Mouse (Mus musculus): ENCODE results near the gene Enpp6. TPM values are rescaled to one million over a fixed set of nuclear protein-coding genes. Genes with fewer than 3 reads are reported as not detected.
A peak's percentile ranks its signal among the peaks of the same experiment; 100 is the strongest.

Gene Enpp6
- polyA plus RNA-seq, 1 experiment from 2014 or later, result not detected

DNA sequence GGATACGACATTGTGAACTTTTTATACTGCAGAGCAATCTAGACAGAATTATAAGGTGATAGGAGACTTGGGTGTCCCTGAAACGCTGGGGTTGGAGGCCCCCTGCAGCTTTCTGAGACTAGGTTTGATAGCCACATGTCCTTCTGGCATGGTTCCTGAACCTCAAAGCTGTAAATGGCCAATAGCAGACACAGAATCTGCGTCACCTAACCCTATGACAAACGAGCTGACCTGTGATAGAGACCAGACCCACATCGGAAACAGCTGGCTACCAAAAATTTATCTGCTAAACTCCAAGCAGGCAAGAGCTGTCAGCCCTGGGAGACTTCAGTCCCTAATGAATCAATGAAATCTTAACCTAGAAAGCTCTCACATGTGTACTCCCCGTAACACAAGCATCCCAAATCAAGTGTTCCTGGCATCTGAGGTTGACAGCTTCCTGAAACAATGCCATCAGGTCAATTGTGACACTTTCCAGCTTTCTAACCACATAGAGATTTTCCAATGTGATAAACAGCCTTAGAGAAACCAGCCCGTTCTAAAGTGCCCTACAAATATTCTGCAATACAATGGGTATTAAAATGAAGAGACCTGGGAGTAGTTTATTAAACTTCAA lies 74.5 kb downstream of the Enpp6 start:
- no peak for DNase-seq
- no peak for ATAC-seq (ENCODE audit: low FRiP score, low TSS enrichment)
- Histone ChIP-seq H3K9ac (replicated peaks; ENCODE audit: low read length) (no peak overlapping the region), H3K36me3 (ENCODE audit: control insufficient read depth, insufficient read depth, low read length) (no peaks in the 10 kb centered on the region), H3K4me2 (ENCODE audit: low read length) (no peak overlapping the region), H3K4me1 (ENCODE audit: control insufficient read depth, insufficient read depth, low read length) (no peaks in the 10 kb centered on the region), H3K4me3 (replicated peaks; ENCODE audit: low read depth, low read length) (no peak overlapping the region), H3K27me3 (ENCODE audit: control insufficient read depth, insufficient read depth, low read length) (no peaks in the 10 kb centered on the region), H3K27ac (replicated peaks; ENCODE audit: low read depth, low read length) (no peak overlapping the region), H3K9me3 (ENCODE audit: control insufficient read depth, low read length) (no peaks in the 10 kb centered on the region)
- WGBS, result 81% methylated on average over 7 of the region's 7 CpGs

DNA sequence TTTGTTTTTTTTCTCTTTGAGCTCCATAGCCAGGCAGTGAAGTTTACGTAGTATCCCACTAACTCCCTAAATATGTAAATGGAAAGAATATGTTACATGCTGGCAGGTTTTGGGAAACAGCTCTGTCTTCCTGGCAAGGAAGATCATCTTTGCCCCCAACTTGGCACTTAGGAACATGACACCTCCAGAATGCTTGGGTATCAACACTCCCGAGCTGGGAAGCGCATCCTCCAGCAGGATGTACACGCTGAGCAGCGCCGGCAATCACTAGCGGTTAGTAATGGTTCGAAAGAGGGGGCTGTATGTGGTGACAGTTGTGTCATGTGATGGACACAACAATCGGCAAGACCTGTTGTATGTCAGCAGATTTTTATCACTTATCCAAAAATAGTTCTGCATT lies 80.4 kb downstream of the Enpp6 start:
- Histone ChIP-seq H3K9me3 (ENCODE audit: control insufficient read depth, low read length) (peaks cover 3% of the 10 kb centered on the region; the same call in 1 of the 2 replicates), H3K9ac (replicated peaks; ENCODE audit: low read length) (no peak overlapping the region), H3K27me3 (ENCODE audit: control insufficient read depth, insufficient read depth, low read length) (no peaks in the 10 kb centered on the region), H3K36me3 (ENCODE audit: control insufficient read depth, insufficient read depth, low read length) (no peaks in the 10 kb centered on the region), H3K27ac (replicated peaks; ENCODE audit: low read depth, low read length) (no peak overlapping the region), H3K4me1 (ENCODE audit: control insufficient read depth, insufficient read depth, low read length) (no peaks in the 10 kb centered on the region), H3K4me2 (ENCODE audit: low read length) (no peak overlapping the region), H3K4me3 (replicated peaks; ENCODE audit: low read depth, low read length) (no peak overlapping the region)
- DNase-seq, result no peak
- 94% methylated on average over 9 of the region's 9 CpGs for WGBS
- ATAC-seq (ENCODE audit: low FRiP score, low TSS enrichment), result no peak

DNA sequence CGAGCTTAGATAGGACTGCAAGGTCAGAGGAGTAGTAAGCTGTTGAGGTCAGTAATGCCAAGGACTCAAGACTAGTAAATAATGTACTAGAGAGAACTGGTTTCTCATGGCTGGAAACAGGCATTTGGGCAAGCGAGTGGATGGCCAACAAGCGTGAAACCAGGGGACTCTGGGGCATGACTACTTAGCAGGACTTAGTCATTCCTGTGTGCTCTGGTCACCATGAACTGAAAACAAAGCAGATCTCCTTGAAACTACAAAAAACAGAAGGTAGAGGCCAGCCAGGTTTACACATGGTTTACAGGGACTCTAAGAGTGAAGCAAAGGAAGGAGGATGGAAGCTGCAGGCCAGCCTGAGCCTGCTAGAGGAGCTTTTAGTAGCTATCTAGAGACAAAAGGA lies 82.9 kb downstream of the Enpp6 start:
- Histone ChIP-seq H3K4me2 (ENCODE audit: low read length) (no peak overlapping the region), H3K9ac (replicated peaks; ENCODE audit: low read length) (no peak overlapping the region), H3K27me3 (ENCODE audit: control insufficient read depth, insufficient read depth, low read length) (no peaks in the 10 kb centered on the region), H3K4me3 (replicated peaks; ENCODE audit: low read depth, low read length) (no peak overlapping the region), H3K4me1 (ENCODE audit: control insufficient read depth, insufficient read depth, low read length) (no peaks in the 10 kb centered on the region), H3K9me3 (ENCODE audit: control insufficient read depth, low read length) (peaks cover 13% of the 10 kb centered on the region), H3K36me3 (ENCODE audit: control insufficient read depth, insufficient read depth, low read length) (no peaks in the 10 kb centered on the region), H3K27ac (replicated peaks; ENCODE audit: low read depth, low read length) (no peak overlapping the region)
- ATAC-seq (ENCODE audit: low FRiP score, low TSS enrichment) (no peak), DNase-seq (no peak)
- 84% methylated on average over 3 of the region's 3 CpGs for WGBS

DNA sequence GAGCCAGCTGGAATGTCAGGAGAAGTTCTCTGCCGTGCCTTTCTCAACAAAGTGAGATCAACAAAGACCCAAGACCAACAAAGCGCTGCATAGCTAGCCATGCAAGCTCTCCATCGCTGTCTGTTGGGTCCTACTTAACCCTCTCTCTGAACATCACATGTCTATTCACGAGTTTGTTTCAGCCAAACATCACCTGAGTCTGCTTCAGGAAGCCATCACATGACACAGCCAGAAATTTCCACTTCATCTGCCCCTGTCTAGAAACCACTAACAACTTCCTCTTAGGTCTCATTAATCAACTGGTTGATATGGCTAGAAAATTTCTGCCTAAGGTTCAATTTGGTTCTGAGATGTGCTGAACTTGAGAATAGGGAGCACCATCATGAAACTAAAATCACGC lies 85.3 kb downstream of the Enpp6 start:
- Histone ChIP-seq H3K9ac (replicated peaks; ENCODE audit: low read length) (no peak overlapping the region), H3K27ac (replicated peaks; ENCODE audit: low read depth, low read length) (no peak overlapping the region), H3K4me2 (ENCODE audit: low read length) (no peak overlapping the region), H3K36me3 (ENCODE audit: control insufficient read depth, insufficient read depth, low read length) (no peaks in the 10 kb centered on the region), H3K27me3 (ENCODE audit: control insufficient read depth, insufficient read depth, low read length) (no peaks in the 10 kb centered on the region), H3K9me3 (ENCODE audit: control insufficient read depth, low read length) (peaks cover 13% of the 10 kb centered on the region), H3K4me1 (ENCODE audit: control insufficient read depth, insufficient read depth, low read length) (no peaks in the 10 kb centered on the region), H3K4me3 (replicated peaks; ENCODE audit: low read depth, low read length) (no peak overlapping the region)
- DNase-seq, result no peak
- ATAC-seq (ENCODE audit: low FRiP score, low TSS enrichment), result no peak
- 91% methylated on average over 5 of the region's 5 CpGs for WGBS

DNA sequence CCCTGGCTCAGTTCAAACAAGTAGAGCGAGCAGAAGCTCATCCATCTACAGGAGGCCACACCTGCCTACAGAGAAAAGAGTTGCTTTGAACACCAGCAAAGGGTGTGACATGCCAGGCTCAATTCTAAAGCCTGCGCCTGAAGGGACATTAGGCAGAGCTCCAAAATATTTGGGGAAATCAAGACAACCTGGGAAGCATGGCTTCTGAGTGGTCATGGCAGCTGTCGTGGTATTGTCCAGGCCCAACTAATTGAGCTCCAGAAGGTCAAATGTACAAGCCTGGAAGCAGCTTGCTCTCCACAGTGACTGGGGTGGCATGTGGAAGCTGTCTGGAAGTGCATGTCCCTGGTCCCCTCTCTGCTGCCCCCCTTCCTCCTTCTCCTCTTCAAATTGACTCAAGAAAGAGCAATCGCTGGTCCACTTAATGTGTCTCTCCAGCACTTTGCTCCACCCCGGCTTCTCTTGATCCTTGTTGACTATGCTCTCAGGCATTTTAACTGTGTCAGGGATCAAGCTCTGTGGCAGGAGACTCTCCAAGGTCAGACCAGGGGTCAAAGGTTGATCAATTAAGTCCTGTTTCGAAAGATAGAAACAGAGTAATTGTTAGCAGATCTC lies 89.4 kb downstream of the Enpp6 start:
- Histone ChIP-seq H3K9ac (replicated peaks; ENCODE audit: low read length) (no peak overlapping the region), H3K27me3 (ENCODE audit: control insufficient read depth, insufficient read depth, low read length) (no peaks in the 10 kb centered on the region), H3K36me3 (ENCODE audit: control insufficient read depth, insufficient read depth, low read length) (no peaks in the 10 kb centered on the region), H3K4me2 (ENCODE audit: low read length) (no peak overlapping the region), H3K4me1 (ENCODE audit: control insufficient read depth, insufficient read depth, low read length) (no peaks in the 10 kb centered on the region), H3K4me3 (replicated peaks; ENCODE audit: low read depth, low read length) (no peak overlapping the region), H3K27ac (replicated peaks; ENCODE audit: low read depth, low read length) (no peak overlapping the region), H3K9me3 (ENCODE audit: control insufficient read depth, low read length) (peaks cover 13% of the 10 kb centered on the region)
- ATAC-seq (ENCODE audit: low FRiP score, low TSS enrichment) (no peak), DNase-seq (no peak)
- WGBS, result 87% methylated on average over 6 of the region's 6 CpGs

DNA sequence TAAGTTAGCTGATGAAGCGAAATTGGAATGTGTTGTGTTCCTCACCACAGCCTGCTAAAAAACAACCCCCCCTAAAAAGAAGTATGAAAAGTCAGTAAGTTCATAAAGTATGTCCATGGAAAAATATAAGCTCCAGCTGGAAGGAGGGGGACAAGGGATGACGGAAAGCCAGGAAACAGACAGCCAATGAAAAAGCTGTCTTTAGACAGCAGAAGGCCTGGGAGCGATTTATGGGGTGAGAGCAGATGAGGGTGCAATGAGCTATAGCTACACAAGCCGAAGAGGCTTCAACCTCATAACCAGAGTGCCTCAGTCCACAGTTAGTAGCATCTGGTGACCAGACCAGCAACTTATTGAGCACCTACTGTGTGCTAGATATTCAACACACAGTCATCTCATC lies 93.3 kb downstream of the Enpp6 start:
- Histone ChIP-seq H3K9me3 (ENCODE audit: control insufficient read depth, low read length) (no peaks in the 10 kb centered on the region), H3K27me3 (ENCODE audit: control insufficient read depth, insufficient read depth, low read length) (no peaks in the 10 kb centered on the region), H3K27ac (replicated peaks; ENCODE audit: low read depth, low read length) (no peak overlapping the region), H3K9ac (replicated peaks; ENCODE audit: low read length) (no peak overlapping the region), H3K4me3 (replicated peaks; ENCODE audit: low read depth, low read length) (no peak overlapping the region), H3K4me1 (ENCODE audit: control insufficient read depth, insufficient read depth, low read length) (no peaks in the 10 kb centered on the region), H3K36me3 (ENCODE audit: control insufficient read depth, insufficient read depth, low read length) (no peaks in the 10 kb centered on the region), H3K4me2 (ENCODE audit: low read length) (no peak overlapping the region)
- WGBS, result 89% methylated on average over 4 of the region's 4 CpGs
- no peak for DNase-seq
- no peak for ATAC-seq (ENCODE audit: low FRiP score, low TSS enrichment)

DNA sequence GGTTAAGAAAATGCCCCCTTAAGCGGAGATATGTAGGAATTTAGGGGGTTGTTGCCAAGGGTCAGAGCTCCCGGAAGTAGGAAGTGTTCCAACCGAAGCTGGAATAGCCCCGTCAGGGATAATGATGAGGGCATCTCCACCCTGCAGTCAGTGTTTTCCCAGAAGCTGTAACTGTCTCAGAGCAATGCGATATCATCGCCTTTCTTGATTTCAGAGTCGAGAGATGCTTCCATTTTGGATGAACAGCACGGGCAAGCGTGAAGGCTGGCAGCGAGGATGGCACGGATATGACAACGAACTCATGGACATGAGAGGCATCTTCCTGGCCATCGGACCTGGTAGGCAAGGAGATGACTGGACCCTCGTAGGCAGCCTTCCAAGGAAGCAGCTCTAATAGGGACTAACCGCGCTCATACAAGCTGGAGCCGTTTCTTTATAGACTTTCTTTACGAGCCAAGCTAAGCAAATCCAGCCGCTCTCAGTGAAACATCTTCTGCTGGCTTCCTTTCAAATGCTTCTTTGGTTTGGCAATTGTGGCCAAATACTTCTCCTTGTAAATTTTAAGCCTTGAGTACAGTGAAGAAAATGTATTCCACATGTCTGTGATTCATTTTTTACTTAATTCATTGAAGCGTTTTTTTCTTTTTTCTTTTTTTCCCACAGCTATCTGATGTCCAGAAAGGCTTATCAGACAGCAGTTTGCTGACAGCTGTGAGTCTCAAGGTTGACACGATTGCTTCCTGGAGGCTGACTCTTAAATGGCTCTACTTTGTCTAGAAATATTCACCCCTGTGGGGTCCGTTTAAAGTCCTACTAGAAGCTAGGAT lies 95.7 kb downstream of the Enpp6 start:
- no peaks in the 10 kb centered on the region for H3K4me1 ChIP-seq (ENCODE audit: control insufficient read depth, insufficient read depth, low read length)
- WGBS, result 92% methylated on average over 22 of the region's 22 CpGs
- DNase-seq, result no peak

DNA sequence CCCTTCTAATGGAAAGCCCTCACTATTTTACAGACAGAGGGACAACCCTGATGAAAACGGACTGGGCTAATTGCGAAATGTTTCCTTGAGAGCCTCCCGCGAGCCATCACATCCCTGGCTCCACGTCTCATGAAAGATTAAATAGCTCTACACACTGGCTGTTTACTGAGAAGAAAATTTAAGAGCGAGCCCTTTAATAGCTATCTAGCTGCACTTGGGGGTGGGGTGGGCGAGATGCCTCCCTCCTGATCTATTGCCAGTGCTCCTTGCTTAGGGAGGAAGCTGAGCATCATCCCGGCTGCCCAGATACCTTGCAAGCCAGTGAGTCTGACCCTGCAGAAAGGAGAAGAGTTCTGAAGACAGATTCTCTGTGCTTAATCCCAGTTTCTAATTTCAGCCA lies 103.3 kb downstream of the Enpp6 start:
- Histone ChIP-seq H3K4me1 (ENCODE audit: control insufficient read depth, insufficient read depth, low read length) (no peaks in the 10 kb centered on the region), H3K9ac (replicated peaks; ENCODE audit: low read length) (no peak overlapping the region), H3K27ac (replicated peaks; ENCODE audit: low read depth, low read length) (no peak overlapping the region), H3K9me3 (ENCODE audit: control insufficient read depth, low read length) (no peaks in the 10 kb centered on the region), H3K4me3 (replicated peaks; ENCODE audit: low read depth, low read length) (no peak overlapping the region), H3K27me3 (ENCODE audit: control insufficient read depth, insufficient read depth, low read length) (no peaks in the 10 kb centered on the region), H3K4me2 (ENCODE audit: low read length) (no peak overlapping the region), H3K36me3 (ENCODE audit: control insufficient read depth, insufficient read depth, low read length) (no peaks in the 10 kb centered on the region)
- ATAC-seq (ENCODE audit: low FRiP score, low TSS enrichment) (no peak), DNase-seq (peak; percentile 8)
- WGBS, result 74% methylated on average over 8 of the region's 8 CpGs

More for the DNA sequence above, 95.7 kb downstream of the Enpp6 start:
- Histone ChIP-seq H3K9ac (replicated peaks; ENCODE audit: low read length) (no peak overlapping the region), H3K4me2 (ENCODE audit: low read length) (no peak overlapping the region), H3K27me3 (ENCODE audit: control insufficient read depth, insufficient read depth, low read length) (no peaks in the 10 kb centered on the region), H3K9me3 (ENCODE audit: control insufficient read depth, low read length) (no peaks in the 10 kb centered on the region), H3K27ac (replicated peaks; ENCODE audit: low read depth, low read length) (no peak overlapping the region), H3K36me3 (ENCODE audit: control insufficient read depth, insufficient read depth, low read length) (no peaks in the 10 kb centered on the region), H3K4me3 (replicated peaks; ENCODE audit: low read depth, low read length) (no peak overlapping the region)
- ATAC-seq (ENCODE audit: low FRiP score, low TSS enrichment), result no peak

Measured in midbrain, embryonic 14.5 days (tissue).